Mouse (Mus musculus) limb, embryonic 11.5 days (tissue): ENCODE measurements around the gene Hoxc12. TPM values are rescaled to one million over a fixed set of nuclear protein-coding genes. Genes with fewer than 3 reads are reported as not detected.
A peak's percentile ranks its signal among the peaks of the same experiment; 100 is the strongest.

Experiments used
- ATAC-seq: fragments of 200-750 bp; cut with Nextera tagmentation; 2 replicates; pipeline ENCODE4 v1.8.0; 2017; ENCODE audit warnings: low read depth; ENCODE audit not compliant: insufficient number of reproducible peaks, low FRiP score, low TSS enrichment
- DNase-seq: peaks from one replicate; pipeline ENCODE4 v3.0.0-alpha.2; 2015; ENCODE audit warnings: low spot score
- H3K27ac ChIP-seq: fragments of 300-500 bp; sonication (generic); replicated peaks from 2 replicates; pipeline ENCODE4 v1.5.1; 2014; ENCODE audit warnings: low read depth, mild to moderate bottlenecking, low read length
- H3K27me3 ChIP-seq: fragments of 300-500 bp; sonication (generic); 2 replicates; pipeline ENCODE4 v1.6.1; 2014; ENCODE audit warnings: mild to moderate bottlenecking, low read length, mixed read lengths; ENCODE audit not compliant: control insufficient read depth, insufficient read depth
- H3K36me3 ChIP-seq: fragments of 300-500 bp; sonication (generic); 2 replicates; pipeline ENCODE4 v1.6.1; 2014; ENCODE audit warnings: mild to moderate bottlenecking, low read length, moderate library complexity, mixed read lengths; ENCODE audit not compliant: control insufficient read depth, insufficient read depth
- H3K4me1 ChIP-seq: fragments of 300-500 bp; sonication (generic); 2 replicates; pipeline ENCODE4 v1.6.1; 2014; ENCODE audit warnings: low read length, mixed read lengths; ENCODE audit not compliant: control insufficient read depth, insufficient read depth
- H3K4me2 ChIP-seq: fragments of 300-500 bp; sonication (generic); 2 replicates; pipeline ENCODE4 v1.6.1; 2014; ENCODE audit warnings: low read depth, mild to moderate bottlenecking, moderate library complexity; ENCODE audit not compliant: severe bottlenecking
- H3K4me3 ChIP-seq: fragments of 300-500 bp; sonication (generic); 2 replicates; pipeline ENCODE4 v1.5.1; 2014; ENCODE audit warnings: low read depth, low read length
- H3K9ac ChIP-seq: fragments of 300-500 bp; sonication (generic); 2 replicates; pipeline ENCODE4 v1.6.1; 2014; ENCODE audit warnings: mild to moderate bottlenecking, low read length
- H3K9me3 ChIP-seq: fragments of 300-500 bp; sonication (generic); 2 replicates; pipeline ENCODE4 v1.6.1; 2016; ENCODE audit warnings: low read length; ENCODE audit not compliant: control insufficient read depth
- WGBS: fragments of 180-500 bp; shearing (Covaris S2); extraction: QIAGEN DNeasy Blood & Tissue Kit; methylation state at CpG from one replicate; pipeline ENCODE4 v1.1.7; 2014; 5-methylcytosine and 5-hydroxymethylcytosine counted together
- polyA plus RNA-seq: library from polyadenylated mRNA; unstranded; fragments of >200 nt; fragmentation: Nextera tagmentation; extraction: Ambion mirVana; gene quantifications from 2 replicates; pipeline ENCODE4 v1.2.1, GENCODE M21; 2014

Hoxc12 gene
- polyA plus RNA-seq, 1 experiment from 2014 or later: 0.96 TPM

GRCm38 (mm10) chr15:102972254-102972653 is 35.7 kb downstream of the Hoxc12 start:
- Histone ChIP-seq H3K27me3 (peaks cover 70% of the 10 kb centered on the region), H3K9ac (peak overlapping the region; percentile 55), H3K36me3 (no peaks in the 10 kb centered on the region), H3K9me3 (no peaks in the 10 kb centered on the region), H3K4me3 (peak overlapping the region; percentile 20), H3K4me2 (peak overlapping the region; percentile 56), H3K4me1 (peaks cover 18% of the 10 kb centered on the region), H3K27ac (peak overlapping the region; percentile 6)
- peak; percentile 66 for DNase-seq
- 1% methylated on average over 21 of the region's 21 CpGs for WGBS
- ATAC-seq: no peak

GRCm38 (mm10) chr15:102972753-102973152 is 36.2 kb downstream of the Hoxc12 start:
- Histone ChIP-seq H3K4me2 (peak overlapping the region; percentile 56), H3K9me3 (no peaks in the 10 kb centered on the region), H3K36me3 (no peaks in the 10 kb centered on the region), H3K27ac (peak overlapping the region; percentile 6; the same call in 1 of the 2 replicates), H3K27me3 (peaks cover 68% of the 10 kb centered on the region), H3K4me1 (peaks cover 18% of the 10 kb centered on the region), H3K9ac (peak overlapping the region; percentile 55), H3K4me3 (peak overlapping the region; percentile 20)
- WGBS: 3% methylated on average over 6 of the region's 6 CpGs
- ATAC-seq: no peak
- DNase-seq: no peak

GRCm38 (mm10) chr15:102975034-102975433 is 38.5 kb downstream of the Hoxc12 start:
- 2% methylated on average over 7 of the region's 7 CpGs for WGBS
- Histone ChIP-seq H3K4me2 (peak overlapping the region; percentile 53), H3K9me3 (no peaks in the 10 kb centered on the region), H3K27me3 (peaks cover 75% of the 10 kb centered on the region), H3K27ac (peak overlapping the region; percentile 84; the same call in 1 of the 2 replicates), H3K4me3 (peak overlapping the region; percentile 33), H3K4me1 (peaks cover 31% of the 10 kb centered on the region), H3K9ac (peak overlapping the region; percentile 76), H3K36me3 (no peaks in the 10 kb centered on the region)
- DNase-seq: no peak
- ATAC-seq: no peak

GRCm38 (mm10) chr15:102975688-102976111 is 39.1 kb downstream of the Hoxc12 start:
- H3K27me3 ChIP-seq: peaks cover 75% of the 10 kb centered on the region
- WGBS: under 1% methylated on average over 21 of the region's 21 CpGs
- H3K9ac ChIP-seq: peak overlapping the region; percentile 76
- ATAC-seq (no peak), DNase-seq (peak; percentile 73)
- no peaks in the 10 kb centered on the region for H3K9me3 ChIP-seq
- peaks cover 35% of the 10 kb centered on the region for H3K4me1 ChIP-seq
- H3K4me2 ChIP-seq: peak overlapping the region; percentile 53
- no peaks in the 10 kb centered on the region for H3K36me3 ChIP-seq
- peak overlapping the region; percentile 33 for H3K4me3 ChIP-seq
- H3K27ac ChIP-seq: peak overlapping the region; percentile 84

- WGBS: 2% methylated on average over 19 of the region's 20 CpGs
- Histone ChIP-seq H3K4me3 (peak within 1 kb of the TSS; percentile 33), H3K4me1 (peaks cover 35% of the 10 kb centered on the region)
Measured at GRCm38 (mm10) chr15:102976171-102976570, 39.6 kb downstream of the Hoxc12 start, which contains the start of gene Hoxc9. Gene Hoxc9, plus strand, starts transcription at chr15:102976439.

GRCm38 (mm10) chr15:102976631-102977422 is 40.3 kb downstream of the Hoxc12 start:
- H3K9ac ChIP-seq: peak overlapping the region; percentile 76

More at GRCm38 (mm10) chr15:102976171-102976570, 39.6 kb downstream of the Hoxc12 start, which contains the start of gene Hoxc9:
- ATAC-seq (no peak), DNase-seq (no peak)
- no peaks in the 10 kb centered on the region for H3K9me3 ChIP-seq
- H3K4me2 ChIP-seq: peak within 1 kb of the TSS; percentile 53
- H3K9ac ChIP-seq: peak within 1 kb of the TSS; percentile 76
- peaks cover 75% of the 10 kb centered on the region for H3K27me3 ChIP-seq
- H3K27ac ChIP-seq: peak within 1 kb of the TSS; percentile 84
- H3K36me3 ChIP-seq: no peaks in the 10 kb centered on the region

GRCm38 (mm10) chr15:102977423-102977974 is 40.9 kb downstream of the Hoxc12 start:
- Histone ChIP-seq H3K27ac (peak overlapping the region; percentile 84), H3K9ac (peak overlapping the region; percentile 76)
- under 1% methylated on average over 15 of the region's 16 CpGs for WGBS

More at GRCm38 (mm10) chr15:102976631-102977422, 40.3 kb downstream of the Hoxc12 start:
- Histone ChIP-seq H3K4me3 (peak overlapping the region; percentile 33), H3K27me3 (peaks cover 77% of the 10 kb centered on the region), H3K9me3 (no peaks in the 10 kb centered on the region), H3K4me2 (peak overlapping the region; percentile 53), H3K36me3 (no peaks in the 10 kb centered on the region), H3K27ac (peak overlapping the region; percentile 84), H3K4me1 (peaks cover 39% of the 10 kb centered on the region)
- DNase-seq: peak; percentile 69
- no peak for ATAC-seq
- WGBS: under 1% methylated on average over 37 of the region's 37 CpGs

More at GRCm38 (mm10) chr15:102977423-102977974, 40.9 kb downstream of the Hoxc12 start:
- Histone ChIP-seq H3K27me3 (peaks cover 75% of the 10 kb centered on the region), H3K9me3 (no peaks in the 10 kb centered on the region), H3K4me1 (peaks cover 44% of the 10 kb centered on the region), H3K36me3 (no peaks in the 10 kb centered on the region), H3K4me2 (peak overlapping the region; percentile 53), H3K4me3 (peak overlapping the region; percentile 33)
- ATAC-seq (no peak), DNase-seq (no peak)
